Mouse (Mus musculus) left cerebral cortex, adult 2 months (tissue): Measurements from ENCODE around the gene Il10. TPM values are rescaled to one million over a fixed set of nuclear protein-coding genes. Genes with fewer than 3 reads are reported as not detected.

Source experiments
- DNase-seq, 2 experiments: peaks; one replicate each; pipeline ENCODE4 v3.0.0; 2021 to 2022; ENCODE audit warnings: low spot score in 2 of 2, mixed read lengths in 1 of 2; ENCODE audit errors: extremely low spot score in 1 of 2
- H3K27ac ChIP-seq: fragments of 200-600 bp; 2 replicates; pipeline ENCODE4 v1.8.1; 2022
- H3K4me3 ChIP-seq: fragments of 200-600 bp; 2 replicates; pipeline ENCODE4 v1.8.1; 2022
- CTCF ChIP-seq: fragments of 200-600 bp; IDR thresholded peaks from 2 replicates; pipeline ENCODE4 v1.8.1; 2022; ENCODE audit warnings: antibody characterized with exemption, mild to moderate bottlenecking, moderate library complexity
- intact Hi-C: fragments of 180-260 bp; cut with DNase I; formaldehyde crosslinking; loops from one replicate; pipeline ENCODE4 v1.15.1; 2025
- long read RNA-seq, 2 experiments: library from polyadenylated mRNA; stranded (forward); transcript quantifications; one replicate each; pipeline ENCODE4 v2.0.0; 2021; ENCODE audit warnings: borderline mapping rate in 2 of 2
- total RNA-seq, 2 experiments: library from RNA; stranded (reverse); gene quantifications; 2 replicates each; pipeline ENCODE4 v1.2.3; 2021

Gene Il10
- not detected for total RNA-seq
- long read RNA-seq, experiment 1 = 0 reads
- long read RNA-seq, experiment 2 = 0 reads

GRCm38 (mm10) chr1:131019492-131020098 lies at the start of gene Il10:
Il10 (plus strand) TSS chr1:131019845.
- no peak within 1 kb of the TSS for H3K4me3 ChIP-seq
- TF ChIP-seq CTCF = no peak
- intact Hi-C loops = no loop called here
- no peak for DNase-seq
- no peak within 1 kb of the TSS for H3K27ac ChIP-seq

- TF ChIP-seq CTCF = peak; percentile 81
- Histone ChIP-seq H3K4me3 (no peak overlapping the region), H3K27ac (no peak overlapping the region)
- DNase-seq = peak; percentile 27
- intact Hi-C loops = loop anchor here (1.0 kb wide), 1 partner anchor 102 kb away; no protein-coding TSS in a partner anchor
Measured at GRCm38 (mm10) chr1:130979455-130979854, 40.2 kb upstream of the Il10 start.

- Histone ChIP-seq H3K4me3 (no peak overlapping the region), H3K27ac (no peak overlapping the region)
- no peak for DNase-seq
- TF ChIP-seq CTCF = peak; percentile 39
- intact Hi-C loops = loop anchor here (2.0 to 10.0 kb wide), 2 partner anchors 68 to 290 kb away; partner anchors contain the start of gene Ikbke
Measured at GRCm38 (mm10) chr1:130984441-130984840, 35.2 kb upstream of the Il10 start.

GRCm38 (mm10) chr1:130987001-130987400 lies 32.6 kb upstream of the Il10 start:
- Histone ChIP-seq H3K4me3 (no peak overlapping the region), H3K27ac (no peak overlapping the region)
- intact Hi-C loops = loop anchor here (10.0 kb wide), 1 partner anchor 288 kb away; the partner anchor contains the start of gene Ikbke
- no peak for TF ChIP-seq CTCF
- no peak for DNase-seq

GRCm38 (mm10) chr1:130987418-130987817 lies 32.2 kb upstream of the Il10 start:
- no peak overlapping the region for H3K4me3 ChIP-seq
- TF ChIP-seq CTCF = no peak
- intact Hi-C loops = loop anchor here (10.0 kb wide), 1 partner anchor 287 kb away; the partner anchor contains the start of gene Ikbke
- no peak overlapping the region for H3K27ac ChIP-seq
- DNase-seq = no peak

GRCm38 (mm10) chr1:130989331-130989730 lies 30.3 kb upstream of the Il10 start:
- Histone ChIP-seq H3K27ac (no peak overlapping the region), H3K4me3 (no peak overlapping the region)
- intact Hi-C loops = loop anchor here (10.0 kb wide), 1 partner anchor 285 kb away; the partner anchor contains the start of gene Ikbke
- no peak for TF ChIP-seq CTCF
- no peak for DNase-seq

- TF ChIP-seq CTCF = no peak
Measured at GRCm38 (mm10) chr1:130990448-130990847, 29.2 kb upstream of the Il10 start.

GRCm38 (mm10) chr1:130993574-130994154 lies 26.0 kb upstream of the Il10 start:
- TF ChIP-seq CTCF = no peak
- Histone ChIP-seq H3K27ac (no peak overlapping the region), H3K4me3 (no peak overlapping the region)
- no peak for DNase-seq
- intact Hi-C loops = no loop called here

More at GRCm38 (mm10) chr1:130990448-130990847, 29.2 kb upstream of the Il10 start:
- Histone ChIP-seq H3K27ac (no peak overlapping the region), H3K4me3 (no peak overlapping the region)
- intact Hi-C loops = no loop called here
- DNase-seq = no peak

- no peak for DNase-seq
- Histone ChIP-seq H3K4me3 (no peak overlapping the region), H3K27ac (no peak overlapping the region)
- TF ChIP-seq CTCF = no peak
- intact Hi-C loops = no loop called here
Measured at GRCm38 (mm10) chr1:130995515-130995914, 24.1 kb upstream of the Il10 start.

GRCm38 (mm10) chr1:130996356-130996755 lies 23.3 kb upstream of the Il10 start:
- no peak for DNase-seq
- intact Hi-C loops = no loop called here
- Histone ChIP-seq H3K27ac (no peak overlapping the region), H3K4me3 (no peak overlapping the region)
- TF ChIP-seq CTCF = no peak

- no peak overlapping the region for H3K4me3 ChIP-seq
- H3K27ac ChIP-seq = no peak overlapping the region
- no peak for DNase-seq
- intact Hi-C loops = no loop called here
- no peak for TF ChIP-seq CTCF
Measured at GRCm38 (mm10) chr1:130997441-130997840, 22.2 kb upstream of the Il10 start.

GRCm38 (mm10) chr1:130998321-130998720 lies 21.3 kb upstream of the Il10 start:
- intact Hi-C loops = no loop called here
- no peak overlapping the region for H3K27ac ChIP-seq
- no peak overlapping the region for H3K4me3 ChIP-seq
- DNase-seq = peak in 1 of 2 experiments; percentile 22
- TF ChIP-seq CTCF = no peak
